13 mouse cellular contexts compared by ENCODE assay signal in the genomic region with DNA sequence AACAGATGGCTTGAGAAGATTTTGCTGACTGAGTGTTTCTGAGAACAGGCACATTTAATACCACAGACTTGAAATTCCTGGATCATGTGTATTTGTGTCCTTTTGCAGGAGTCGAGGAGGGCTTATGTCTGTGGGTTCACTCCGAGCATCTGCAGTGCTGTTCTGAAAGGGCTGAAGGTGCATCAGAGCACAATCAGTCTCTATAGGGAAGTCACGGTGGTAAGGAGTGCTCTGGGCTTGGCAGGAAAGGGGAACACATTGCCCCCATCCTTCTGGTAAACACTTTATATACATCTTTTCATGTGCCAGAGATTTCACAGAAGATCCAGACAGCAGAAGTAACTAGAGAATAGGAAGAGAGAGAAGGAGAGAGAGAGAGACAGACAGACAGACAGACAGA.
DNase-seq lines count a peak whose midpoint lies in the region; ATAC-seq and TF ChIP-seq lines count a peak whose summit lies in the region.
"Had no signal": no experiment of that assay in that cellular context is flagged by ENCODE, and none has a peak within 500 bp of the region (broad histone marks: within the 10 kb centered on the region; RNA-seq: fewer than 3 reads in every experiment).

No protein-coding gene starts in this region.

- peaks cover 16% of the 10 kb centered on the region for H3K4me1 ChIP-seq in forebrain, embryonic 14.5 days (ENCODE audit: control insufficient read depth, insufficient read depth, low read length)
- no peaks in the 10 kb centered on the region for H3K4me1 ChIP-seq in midbrain, embryonic 14.5 days (ENCODE audit: control insufficient read depth, insufficient read depth, low read length)

- H3K9me3 ChIP-seq in forebrain, embryonic 14.5 days (replicated peaks; ENCODE audit: control insufficient read depth, low read length) = no peaks in the 10 kb centered on the region
- no peaks in the 10 kb centered on the region for H3K9me3 ChIP-seq in midbrain, embryonic 14.5 days (ENCODE audit: control insufficient read depth, low read length)
- H3K9me3 ChIP-seq: kidney, embryonic 15.5 days; limb, embryonic 10.5 days; liver, embryonic 13.5 days had no signal

- intact Hi-C loops in left cerebral cortex, adult 2 months (cut with DNase I) = no loop called here

- no peak for TF ChIP-seq CTCF in left cerebral cortex, adult 2 months (IDR thresholded peaks at IDR 0.05)

- peak; percentile 21 for DNase-seq in brain, adult 2 months (ENCODE audit: low read depth, low spot score)
- peak; percentile 33 for DNase-seq in forebrain, embryonic 14.5 days (ENCODE audit: low spot score)
- no peak for DNase-seq in midbrain, embryonic 14.5 days
- DNase-seq in embryo, embryonic 11 days = no peak
- no peak for DNase-seq in left cerebral cortex, adult 2 months (ENCODE audit: extremely low spot score in 1 of 2, low spot score in 2 of 2)
- DNase-seq in embryo, embryonic 10 days (ENCODE audit: low spot score) = no peak
- DNase-seq: gastrocnemius, postnatal 36 days; liver, embryonic 13.5 days had no signal

- 0 out of 2 replicates have a peak, but pooled peaks have one; percentile 36 for ATAC-seq in common myeloid progenitor, adult 5-6 weeks (replicated peaks; ENCODE audit: low read depth, poor library complexity, severe bottlenecking)
- ATAC-seq in forebrain, embryonic 14.5 days = peak; percentile 35; the same call in 1 of the 2 replicates
- no peak for ATAC-seq in midbrain, embryonic 14.5 days (ENCODE audit: low FRiP score, low TSS enrichment)
- ATAC-seq: lung, postnatal 0 days; Patski had no signal

- H3K27me3 ChIP-seq in forebrain, embryonic 14.5 days (replicated peaks; ENCODE audit: control insufficient read depth, insufficient read depth, low read length) = no peaks in the 10 kb centered on the region
- H3K27me3 ChIP-seq in midbrain, embryonic 14.5 days (ENCODE audit: control insufficient read depth, insufficient read depth, low read length) = no peaks in the 10 kb centered on the region
- H3K27me3 ChIP-seq: kidney, embryonic 15.5 days; liver, embryonic 13.5 days; Patski had no signal

- H3K4me3 ChIP-seq in forebrain, embryonic 14.5 days (ENCODE audit: low read depth, low read length) = no peak overlapping the region
- H3K4me3 ChIP-seq in midbrain, embryonic 14.5 days (replicated peaks; ENCODE audit: low read depth, low read length) = no peak overlapping the region
- no peak overlapping the region for H3K4me3 ChIP-seq in left cerebral cortex, adult 2 months
- H3K4me3 ChIP-seq: kidney, embryonic 15.5 days; limb, embryonic 10.5 days; liver, embryonic 13.5 days had no signal

- H3K4me2 ChIP-seq in forebrain, embryonic 14.5 days (ENCODE audit: low read length) = no peak overlapping the region
- no peak overlapping the region for H3K4me2 ChIP-seq in midbrain, embryonic 14.5 days (ENCODE audit: low read length)
- H3K4me2 ChIP-seq: kidney, embryonic 15.5 days; liver, embryonic 13.5 days had no signal

- 48% methylated on average over 3 of the region's 3 CpGs for WGBS in forebrain, embryonic 14.5 days
- WGBS in midbrain, embryonic 14.5 days = 41% methylated on average over 3 of the region's 3 CpGs

- no peaks in the 10 kb centered on the region for H3K36me3 ChIP-seq in forebrain, embryonic 14.5 days (ENCODE audit: control insufficient read depth, insufficient read depth, low read length)
- H3K36me3 ChIP-seq in midbrain, embryonic 14.5 days (ENCODE audit: control insufficient read depth, insufficient read depth, low read length) = no peaks in the 10 kb centered on the region
- H3K36me3 ChIP-seq: kidney, embryonic 15.5 days; limb, embryonic 10.5 days; liver, embryonic 13.5 days had no signal

- H3K27ac ChIP-seq in forebrain, embryonic 14.5 days (ENCODE audit: low read depth, low read length) = peak overlapping the region; percentile 29
- H3K27ac ChIP-seq in midbrain, embryonic 14.5 days (replicated peaks; ENCODE audit: low read depth, low read length) = peak overlapping the region; percentile 26; the same call in 1 of the 2 replicates
- H3K27ac ChIP-seq in left cerebral cortex, adult 2 months = no peak overlapping the region; the same call in 1 of the 2 replicates
- H3K27ac ChIP-seq: kidney, embryonic 15.5 days; limb, embryonic 10.5 days; liver, embryonic 13.5 days had no signal

- H3K9ac ChIP-seq in forebrain, embryonic 14.5 days (ENCODE audit: low read length) = no peak overlapping the region
- no peak overlapping the region for H3K9ac ChIP-seq in midbrain, embryonic 14.5 days (replicated peaks; ENCODE audit: low read length)
- H3K9ac ChIP-seq: kidney, embryonic 15.5 days; liver, embryonic 13.5 days had no signal

Comparison
In these comparisons a context has a peak if more than half of its experiments do, and no peak if none do; other contexts are left out.
1. DNase-seq: peak in brain, adult 2 months (single experiment) and forebrain, embryonic 14.5 days (single experiment); none in midbrain, embryonic 14.5 days (single experiment), embryo, embryonic 11 days (single experiment), left cerebral cortex, adult 2 months (0 of 2) and embryo, embryonic 10 days (single experiment).